Mouse (Mus musculus) megakaryocyte progenitor cell, adult 5-6 weeks (primary cell): Measurements from ENCODE around the gene Kcnk7. TPM values are rescaled to one million over a fixed set of nuclear protein-coding genes. Genes with fewer than 3 reads are reported as not detected.
"Not testable (repeated sequence)": the region's sequence is repeated elsewhere in the genome, so short reads cannot be mapped to it uniquely, and the experiment has no call there.

ENCODE experiments used
- ATAC-seq: replicated peaks from 2 replicates; pipeline ENCODE4 v1.8.0; 2016; ENCODE audit warnings: mild to moderate bottlenecking, moderate TSS enrichment, inconsistent platforms; ENCODE audit not compliant: poor library complexity
- total RNA-seq, 2 experiments: library from RNA; stranded (forward) in 1 of 2; stranded (reverse) in 1 of 2; fragments of 157-497, 149-512 nt in 1 of 2; fragments of 200-1000 nt in 1 of 2; gene quantifications; 2 replicates each; pipeline versions ENCODE4 v1.2.3 to v1.2.4; 2015 to 2017

Gene Kcnk7
- not detected in 2 replicates for total RNA-seq (2015)
- 0.14 TPM in 1 of 2 replicates, not detected in the other for total RNA-seq (2017)

DNA sequence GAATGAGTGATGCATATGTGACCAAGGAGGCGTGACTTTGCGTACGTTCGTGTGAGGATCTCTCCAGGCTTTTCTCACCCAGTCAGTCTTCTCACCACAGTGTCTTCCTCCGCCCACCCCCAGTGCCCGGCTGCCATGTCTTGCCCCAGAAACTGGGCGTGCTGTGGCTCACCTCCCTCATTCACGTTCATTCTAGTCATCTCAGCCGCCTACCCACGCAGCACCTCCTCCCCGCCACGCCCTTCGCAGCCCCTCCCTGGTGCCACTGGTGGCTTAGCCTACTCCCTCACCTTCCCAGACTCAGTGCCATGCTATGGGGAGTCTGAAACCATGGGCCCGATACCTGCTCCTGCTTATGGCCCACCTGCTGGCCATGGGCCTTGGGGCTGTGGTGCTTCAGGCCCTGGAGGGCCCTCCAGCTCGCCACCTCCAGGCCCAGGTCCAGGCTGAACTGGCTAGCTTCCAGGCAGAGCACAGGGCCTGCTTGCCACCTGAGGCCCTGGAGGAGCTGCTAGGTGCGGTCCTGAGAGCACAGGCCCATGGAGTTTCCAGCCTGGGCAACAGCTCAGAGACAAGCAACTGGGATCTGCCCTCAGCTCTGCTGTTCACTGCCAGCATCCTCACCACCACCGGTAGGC lies at the start of gene Kcnk7:
Gene Kcnk7, plus strand, starts transcription at position 205 of the 638 bp plus-strand sequence.
- ATAC-seq, result peak; percentile 47

DNA sequence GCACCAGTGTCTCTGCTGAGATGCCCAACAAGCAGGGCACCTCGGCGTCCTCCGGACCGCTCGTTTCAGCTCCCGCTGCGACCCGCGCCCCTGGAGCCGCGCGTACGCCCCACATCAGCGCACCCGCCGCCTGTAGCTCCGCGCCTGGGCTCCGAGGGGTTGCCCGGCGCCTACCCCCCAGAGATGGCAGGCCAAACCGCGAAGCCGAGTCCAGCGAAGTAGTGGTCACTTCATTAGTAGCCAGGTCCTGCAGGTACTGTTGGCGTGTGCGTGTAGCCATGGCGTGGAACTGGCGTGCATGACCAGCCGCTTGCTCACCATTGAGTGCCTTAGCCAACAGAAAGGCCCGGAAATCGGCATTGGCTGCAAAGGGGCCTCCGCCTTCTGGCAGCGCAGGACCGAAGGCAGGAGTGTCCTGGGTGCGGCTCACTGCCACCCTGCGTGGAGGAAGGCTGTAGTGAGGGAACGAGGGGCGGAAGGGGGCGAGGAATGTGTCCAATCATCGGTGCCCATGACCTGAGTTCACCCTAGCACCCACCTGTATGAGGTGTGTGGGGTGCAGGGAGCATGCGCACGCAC lies 49.4 kb upstream of the Kcnk7 start:
- ATAC-seq, result no peak

DNA sequence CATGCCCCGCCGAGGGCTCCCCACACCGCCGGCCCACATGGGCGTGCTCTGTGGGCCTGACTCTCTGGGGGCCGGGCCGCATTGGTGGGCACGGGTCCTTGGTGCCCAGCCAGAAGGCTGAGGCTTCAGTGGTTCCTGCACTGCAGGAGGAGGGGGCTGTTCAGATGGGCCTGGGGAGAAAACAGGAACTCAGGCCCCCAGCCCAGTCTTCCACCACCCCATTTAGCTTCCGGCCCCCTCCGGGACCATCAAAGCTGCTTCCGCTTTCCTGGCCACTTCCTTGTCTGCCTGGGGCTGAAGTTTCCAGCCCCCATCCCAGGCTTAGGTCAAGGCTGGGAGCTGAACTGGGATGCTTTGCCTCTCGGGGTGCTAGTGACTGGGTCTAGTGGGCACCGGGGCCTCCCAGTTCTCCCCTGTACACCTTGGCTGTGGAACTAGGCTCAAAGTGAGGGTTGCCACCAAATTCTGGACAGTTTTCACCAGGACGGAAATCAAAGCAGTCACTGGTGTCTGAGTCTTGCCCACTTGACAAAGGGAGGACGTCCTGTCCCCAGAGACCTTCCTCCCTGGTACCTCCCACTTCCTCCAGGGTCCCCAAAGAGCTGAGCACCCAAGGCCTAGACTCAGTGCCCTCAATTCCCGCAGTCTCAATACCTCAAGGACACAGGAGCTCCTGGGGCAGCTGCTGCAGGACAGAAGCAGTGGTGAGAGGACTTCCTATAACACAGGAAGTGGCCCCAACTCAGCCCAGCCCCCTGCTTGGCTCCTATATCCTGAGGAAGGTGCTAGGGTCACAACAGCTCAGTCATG lies 43.0 kb upstream of the Kcnk7 start:
- ATAC-seq, result peak; percentile 40

DNA sequence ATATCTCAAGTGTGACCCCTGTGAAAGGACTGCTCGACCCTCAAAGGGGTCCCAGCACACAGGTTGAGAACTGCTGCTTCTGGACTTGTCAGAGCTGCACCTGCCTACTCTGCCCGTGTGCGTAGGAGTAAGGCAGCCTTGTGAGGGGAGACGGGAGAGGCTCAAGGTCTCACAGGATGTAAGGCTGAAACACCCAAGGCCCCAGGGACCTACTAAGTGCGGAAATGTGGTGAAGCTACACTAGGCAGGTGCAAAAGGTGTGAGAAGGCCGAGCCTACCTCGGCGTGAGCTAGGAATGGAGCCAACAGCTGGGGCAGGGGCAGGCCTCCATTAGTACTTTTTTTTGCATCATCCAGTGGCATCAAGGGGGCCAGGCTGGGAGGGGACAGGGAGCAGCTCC lies 41.9 kb upstream of the Kcnk7 start:
- no peak for ATAC-seq

DNA sequence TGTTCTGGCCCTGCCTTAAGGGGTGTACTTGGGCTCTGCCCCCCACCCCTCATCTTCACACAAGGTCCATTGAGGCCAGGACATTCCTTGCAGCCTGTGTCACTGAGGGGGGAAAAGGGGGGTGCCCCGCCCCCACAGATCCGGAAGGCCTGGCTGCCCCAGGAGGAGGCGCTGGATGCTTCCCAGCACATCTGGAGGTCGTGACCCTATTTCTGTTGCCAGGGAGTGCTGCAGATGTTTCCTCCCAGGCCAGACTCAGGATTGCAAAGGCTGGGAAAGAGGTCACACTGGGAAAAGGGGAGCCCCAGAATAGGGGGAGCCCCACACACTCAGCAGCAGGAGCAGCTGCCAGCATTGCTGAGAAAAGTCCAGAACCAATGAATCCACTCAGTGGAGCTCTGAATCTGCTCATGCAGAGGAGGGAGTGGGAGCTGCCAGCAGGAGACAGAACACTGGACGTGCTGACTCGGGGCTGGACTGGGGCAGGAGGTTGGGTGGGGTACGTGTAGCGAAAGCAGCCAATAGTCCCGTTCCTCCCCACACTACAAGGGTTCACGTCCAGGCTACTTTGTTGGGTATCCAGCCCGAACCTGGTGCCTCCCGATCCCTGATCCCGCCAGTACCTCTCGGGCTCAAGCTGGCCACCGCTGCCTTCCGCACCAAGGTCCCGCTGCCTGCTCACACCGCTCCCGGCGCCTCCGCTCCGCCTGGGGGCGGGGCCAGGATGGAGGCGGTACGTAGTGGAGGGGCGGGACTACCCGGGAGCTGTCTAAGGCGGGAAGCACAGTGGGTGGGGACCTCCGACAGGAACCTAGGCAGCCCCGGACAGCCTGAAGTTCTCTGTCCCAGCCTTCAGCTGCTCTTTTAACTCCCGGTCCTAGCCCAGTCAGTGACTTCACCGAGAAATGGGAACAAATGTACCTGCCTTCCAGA lies 40.9 kb upstream of the Kcnk7 start, which contains the start of gene Sipa1:
Gene Sipa1, minus strand, starts transcription at position 727 of the 933 bp plus-strand sequence.
- peak; percentile 83 for ATAC-seq

DNA sequence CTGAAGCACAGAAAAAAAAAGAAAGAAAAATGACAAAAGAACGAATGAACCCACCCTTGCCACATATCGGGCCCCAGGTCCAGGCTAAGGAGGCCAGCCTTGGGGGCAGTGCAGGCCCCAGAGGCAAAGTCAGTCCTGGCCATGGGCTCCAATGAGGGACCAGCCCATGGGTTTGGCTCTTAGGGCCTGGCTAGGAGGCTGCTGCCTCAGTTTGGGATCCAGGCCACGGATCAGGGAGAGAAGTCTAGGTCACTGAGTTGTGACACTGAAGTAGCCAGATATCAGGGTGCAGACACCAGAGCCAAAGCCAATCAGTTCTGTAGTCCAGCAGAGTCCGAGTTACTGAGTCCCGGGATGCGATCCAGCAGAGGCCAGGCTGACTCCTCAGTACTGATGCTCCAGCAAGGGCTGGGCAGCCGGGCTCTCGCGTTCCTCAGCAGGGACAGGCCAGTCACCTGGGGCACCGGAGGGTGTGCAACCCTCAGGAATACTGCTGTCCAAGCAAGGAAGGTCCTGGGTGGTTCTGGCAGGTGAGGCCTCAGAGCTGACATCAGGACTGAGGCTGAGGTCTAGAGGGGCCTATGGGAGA lies 39.4 kb upstream of the Kcnk7 start:
- no peak for ATAC-seq

DNA sequence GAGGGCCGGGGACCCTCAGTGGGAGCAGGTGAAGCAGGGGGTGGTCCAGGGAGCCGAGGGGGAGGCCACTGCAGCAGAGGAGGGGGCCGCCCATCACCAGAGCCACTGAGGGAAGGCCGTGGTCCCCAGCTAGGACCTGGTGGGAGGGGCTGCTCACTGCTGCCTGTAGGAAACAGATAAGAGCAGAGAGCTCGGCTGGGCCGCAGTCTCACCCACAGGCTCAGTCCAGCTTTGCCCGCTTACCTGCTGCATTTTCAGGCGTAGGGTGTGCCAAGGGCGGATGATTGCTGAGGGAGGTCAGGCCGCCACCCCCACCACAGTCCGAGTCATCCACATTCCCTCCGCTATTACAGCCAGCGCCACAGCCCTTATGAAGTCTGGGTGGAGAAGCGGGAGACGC lies 38.7 kb upstream of the Kcnk7 start:
- ATAC-seq, result peak; percentile 47

DNA sequence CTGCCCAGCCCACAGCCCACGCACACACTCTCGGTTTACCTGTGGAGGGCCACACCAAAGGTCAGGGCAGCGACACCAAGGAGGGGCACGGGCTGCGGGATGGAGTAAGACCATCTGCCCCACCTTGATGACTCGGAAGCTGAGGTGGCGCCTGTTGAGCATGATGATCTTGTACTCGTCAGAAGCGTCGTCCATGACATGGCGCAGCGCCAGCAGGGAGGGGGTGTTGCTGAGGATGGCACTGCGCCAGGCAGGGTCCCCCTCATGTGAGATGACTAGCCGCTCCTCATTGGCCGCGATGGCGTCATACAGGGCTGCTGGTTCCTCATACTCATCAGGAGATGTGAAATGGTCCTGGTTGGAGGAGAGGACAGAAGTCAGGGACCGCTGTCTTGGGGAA lies 37.8 kb upstream of the Kcnk7 start:
- ATAC-seq, result no peak

DNA sequence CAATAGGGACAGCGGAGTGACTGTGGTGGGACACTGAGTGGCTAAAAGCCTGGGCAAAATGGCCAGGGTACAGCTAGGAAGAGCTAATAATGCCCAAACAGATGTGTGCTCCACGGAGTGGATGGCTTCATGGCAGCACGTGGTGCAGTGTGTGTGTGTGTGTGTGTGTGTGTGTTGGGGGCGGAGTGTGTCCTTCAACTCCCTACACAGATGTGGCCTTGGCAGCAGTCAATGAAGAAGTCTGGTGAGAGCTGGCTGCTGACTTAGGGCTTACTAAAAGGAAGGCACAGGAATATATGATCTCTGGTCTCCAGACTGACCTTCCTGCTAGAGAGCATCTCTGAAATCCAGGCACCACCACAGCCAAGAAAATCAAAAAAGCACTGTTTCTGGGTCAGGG lies 35.8 kb upstream of the Kcnk7 start:
- no peak for ATAC-seq

DNA sequence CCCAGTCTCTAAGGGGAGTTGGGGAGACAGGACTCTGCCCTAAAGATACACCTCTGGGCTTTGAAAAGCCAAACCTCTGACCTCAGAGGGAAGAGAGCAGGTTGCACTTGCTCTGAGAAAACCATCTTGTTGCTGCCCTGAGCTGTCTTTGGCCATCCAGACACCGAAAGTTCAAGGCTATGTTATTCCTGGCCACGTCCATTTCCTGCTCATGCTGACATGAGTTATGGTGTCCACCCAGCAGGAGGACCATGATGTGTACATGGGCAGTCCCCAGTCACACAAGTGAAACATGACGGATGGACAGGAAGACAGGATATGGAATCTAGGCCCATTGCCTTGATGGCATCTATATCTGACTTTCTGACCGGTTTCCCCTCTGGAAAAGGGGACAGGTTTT lies 23.7 kb upstream of the Kcnk7 start:
- no peak for ATAC-seq

DNA sequence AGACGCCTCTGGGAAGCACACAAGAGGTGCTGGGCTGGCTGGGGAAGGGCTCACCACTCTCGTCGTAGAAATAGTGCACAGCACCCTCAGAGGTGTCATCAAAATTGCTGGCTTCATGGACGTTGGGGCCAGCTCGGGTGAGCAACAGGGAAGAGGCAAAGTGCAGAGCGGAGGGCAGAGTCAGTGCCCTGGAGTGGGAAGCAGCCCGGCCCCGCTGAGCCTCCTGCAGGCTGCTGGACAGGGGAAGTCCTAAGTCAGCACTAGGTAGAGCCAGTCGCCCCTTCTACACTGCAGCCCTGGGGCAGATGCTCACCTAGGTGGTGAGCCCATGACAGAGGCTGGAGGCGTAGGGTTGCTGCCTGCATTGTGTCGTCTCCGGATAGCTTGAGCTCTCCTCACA lies 19.9 kb upstream of the Kcnk7 start:
- no peak for ATAC-seq

DNA sequence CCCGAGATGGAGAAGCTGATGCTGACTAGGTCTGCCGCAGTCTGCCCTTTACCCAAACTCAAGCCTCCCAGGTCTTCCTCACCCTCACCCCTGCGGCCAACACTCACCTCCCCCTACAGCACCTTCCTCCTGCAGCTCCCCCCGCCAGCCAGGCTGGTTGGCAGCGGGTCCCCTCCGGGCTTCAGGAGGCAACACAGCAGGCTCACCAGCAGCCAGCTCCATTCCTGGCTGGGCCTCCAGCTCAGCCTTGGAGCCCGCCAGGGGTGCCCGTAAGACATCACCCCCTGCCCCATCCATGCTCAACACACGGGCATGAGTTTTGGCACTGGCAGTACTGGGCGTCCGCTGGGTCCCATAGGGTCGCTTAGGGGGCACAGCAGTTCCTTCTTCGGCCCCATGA lies 19.2 kb upstream of the Kcnk7 start:
- no peak for ATAC-seq

DNA sequence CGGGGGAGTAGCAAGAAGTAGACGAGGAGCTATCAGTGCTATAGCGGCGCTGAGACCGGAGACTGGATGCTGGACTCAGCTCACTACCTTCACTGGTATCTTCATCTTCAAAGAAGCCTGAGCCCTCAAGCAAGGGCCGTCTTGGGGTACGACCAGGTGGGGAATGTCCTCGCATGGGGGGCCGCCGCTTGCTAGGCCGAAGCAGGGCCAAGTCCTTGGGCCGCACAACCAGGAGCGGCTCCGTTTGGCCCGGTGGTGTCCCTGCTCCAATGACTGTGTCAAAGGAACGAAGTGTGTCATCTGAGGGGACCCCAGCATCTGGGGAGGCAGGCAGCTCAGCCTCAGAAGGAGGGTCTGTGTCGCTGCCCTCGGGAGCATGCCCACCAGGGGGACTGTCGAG lies 18.7 kb upstream of the Kcnk7 start:
- no peak for ATAC-seq

DNA sequence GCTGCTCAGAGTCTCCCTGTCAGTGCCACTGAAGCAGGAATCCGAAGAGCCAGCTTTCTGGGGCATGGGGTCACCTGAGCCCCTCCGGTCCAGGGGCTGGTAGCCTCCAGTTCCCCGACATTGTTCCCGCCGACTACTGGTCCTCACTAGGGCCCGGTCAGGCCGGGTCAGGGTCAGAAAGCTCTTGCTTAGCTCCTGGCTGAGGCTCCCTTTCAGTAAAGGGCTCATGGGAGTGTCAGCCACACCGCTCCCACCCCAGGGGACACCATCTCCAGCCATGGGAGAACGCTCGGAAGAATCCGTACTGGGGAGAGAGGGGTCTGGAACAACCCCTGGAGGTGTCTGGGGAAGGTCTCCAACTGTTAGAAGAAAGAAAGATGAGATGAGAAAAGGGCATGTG lies 18.3 kb upstream of the Kcnk7 start:
- no peak for ATAC-seq

DNA sequence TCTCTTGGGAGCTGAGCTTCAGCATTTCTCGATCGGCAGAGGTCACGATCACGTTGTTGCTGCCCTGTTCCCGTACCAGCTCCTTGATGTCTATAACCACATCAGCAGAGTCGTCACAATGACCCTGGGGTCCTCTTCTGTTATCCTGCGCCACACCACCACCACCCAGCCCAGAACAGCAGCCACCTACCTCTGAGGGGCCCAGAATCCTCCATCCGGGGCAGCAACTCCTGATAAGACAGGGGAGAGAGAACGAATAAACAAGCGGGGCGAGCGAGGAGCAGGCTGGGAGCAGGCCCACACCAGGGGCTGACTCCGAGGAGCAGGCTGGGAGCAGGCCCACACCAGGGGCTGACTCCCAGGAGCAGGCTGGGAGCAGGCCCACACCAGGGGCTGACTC lies 17.7 kb upstream of the Kcnk7 start:
- no peak for ATAC-seq

DNA sequence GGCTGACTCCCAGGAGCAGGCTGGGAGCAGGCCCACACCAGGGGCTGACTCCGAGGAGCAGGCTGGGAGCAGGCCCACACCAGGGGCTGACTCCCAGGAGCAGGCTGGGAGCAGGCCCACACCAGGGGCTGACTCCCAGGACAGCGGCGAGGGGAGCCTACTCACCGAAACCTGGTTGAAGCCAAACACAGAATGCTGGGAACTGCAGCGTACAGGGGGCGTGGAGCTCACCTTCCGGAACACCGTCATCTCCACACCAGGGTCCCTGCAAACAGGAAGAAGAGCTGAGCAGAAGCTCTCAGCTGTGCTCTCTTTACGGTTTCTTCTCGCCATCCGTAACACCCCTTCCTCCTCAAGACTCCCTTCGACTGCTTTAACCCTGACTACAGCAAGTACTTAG lies 17.2 kb upstream of the Kcnk7 start:
- ATAC-seq, result not testable (repeated sequence)

DNA sequence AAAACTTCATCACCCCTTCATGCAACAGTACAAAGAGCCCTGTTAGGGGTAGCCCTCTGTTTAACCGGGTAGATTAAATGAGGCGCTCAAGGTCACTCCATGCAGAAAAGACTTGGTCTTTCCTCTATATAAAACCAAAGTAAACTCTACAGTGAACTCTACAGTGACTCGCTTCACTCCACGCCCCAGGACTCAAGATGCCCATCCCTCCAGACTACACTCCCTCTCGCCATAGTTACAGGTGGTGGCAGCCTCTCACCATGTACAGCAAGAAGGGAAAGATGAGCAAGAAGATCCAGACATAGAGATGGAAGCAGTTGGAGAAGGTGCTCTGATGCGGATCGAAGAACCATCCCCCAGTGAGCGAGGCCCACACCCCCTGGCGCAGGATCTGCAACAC lies 16.4 kb upstream of the Kcnk7 start:
- ATAC-seq, result no peak

DNA sequence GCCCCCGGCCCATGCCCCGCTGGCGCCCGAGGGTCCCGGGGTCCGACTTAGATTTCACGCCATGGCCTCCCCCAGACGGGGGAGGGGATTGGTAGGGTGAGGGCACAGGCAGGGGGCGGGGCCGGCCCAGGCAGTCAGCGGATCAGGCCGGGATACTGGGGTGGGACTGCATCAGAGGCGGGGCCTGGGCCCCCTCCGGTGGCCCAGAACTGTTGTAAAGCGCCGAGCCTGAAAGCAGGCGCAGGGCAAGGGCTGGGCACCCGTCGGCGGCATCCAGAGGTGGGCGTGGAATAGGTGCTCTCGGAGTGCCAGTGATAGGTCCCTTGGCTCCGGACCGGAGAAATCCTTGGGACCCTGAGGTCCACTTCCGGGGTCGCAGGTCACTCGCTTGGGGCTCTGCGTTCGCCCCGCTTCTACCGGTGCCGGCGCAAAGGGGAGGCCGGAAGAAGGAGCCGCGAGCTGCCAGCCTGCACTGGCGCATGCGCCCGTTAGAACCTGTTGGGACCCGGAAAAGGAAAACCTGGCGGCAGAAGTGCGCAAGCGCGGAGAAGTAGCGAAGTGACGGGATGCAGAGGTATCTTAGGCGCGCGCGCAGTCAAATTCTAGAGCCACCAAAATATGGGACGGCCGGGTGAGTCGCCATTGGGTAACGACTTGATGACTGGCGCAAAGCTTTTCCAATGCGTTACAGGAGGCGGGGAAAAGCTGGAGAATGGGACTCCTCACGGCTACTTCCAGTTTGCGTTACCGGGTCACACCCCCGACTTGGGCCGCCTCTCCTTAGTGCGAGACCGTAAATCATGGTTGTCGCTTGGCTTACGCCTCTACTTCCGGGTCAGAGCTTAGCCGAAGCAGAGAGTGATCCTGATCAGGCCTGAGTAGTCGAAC lies 15.7 kb upstream of the Kcnk7 start, which contains the start of the genes Map3k11 and Pcnx3:
Gene Map3k11, plus strand, starts transcription at position 543 of the 888 bp plus-strand sequence.
Gene Pcnx3, minus strand, starts transcription at position 709 of the 888 bp plus-strand sequence.
- peak; percentile 74 for ATAC-seq

DNA sequence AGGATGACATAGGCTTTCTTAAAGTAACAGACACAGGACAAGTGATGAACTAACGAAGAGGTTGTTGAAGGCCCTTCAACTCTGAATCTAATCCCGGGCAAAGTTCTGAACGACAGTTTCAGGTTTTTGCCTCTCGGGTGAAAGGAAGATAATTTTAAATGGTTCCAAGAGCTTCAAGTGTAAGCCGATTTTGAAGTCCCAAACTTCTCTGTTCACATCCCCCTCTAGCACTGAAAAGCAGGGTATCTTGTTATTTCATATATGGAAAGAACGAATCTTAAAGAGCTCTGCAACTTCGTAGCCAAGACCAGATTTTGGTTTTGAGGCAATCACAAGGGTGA lies 15.1 kb upstream of the Kcnk7 start:
- ATAC-seq, result no peak
